Mouse (Mus musculus) T-helper 1 cell (primary cell): ENCODE results near the gene Npl.

ENCODE experiments used
- in situ Hi-C: fragments of 300-600 bp; cut with MboI, MseI; formaldehyde crosslinking; loops from one replicate; pipeline ENCODE4 v1.15.1; 2025; ENCODE audit warnings: high pct_unique_total_duplicates

Npl gene

GRCm38 (mm10) chr1:153549536-153550199 is at the start of gene Npl:
TSS of gene Npl (minus strand) at chr1:153550045.
- in situ Hi-C loops = no loop called here

- in situ Hi-C loops = no loop called here
These were observed 49.6 kb upstream of the Npl start for GRCm38 (mm10) chr1:153599302-153600045.

- in situ Hi-C loops = no loop called here
These were observed 48.9 kb upstream of the Npl start for GRCm38 (mm10) chr1:153598773-153599172.

- in situ Hi-C loops = no loop called here
These were observed 43.8 kb upstream of the Npl start for GRCm38 (mm10) chr1:153593678-153594077.

GRCm38 (mm10) chr1:153590176-153590734 is 40.4 kb upstream of the Npl start:
- in situ Hi-C loops = no loop called here

GRCm38 (mm10) chr1:153587956-153588355 is 38.1 kb upstream of the Npl start:
- in situ Hi-C loops = no loop called here

GRCm38 (mm10) chr1:153586826-153587225 is 37.0 kb upstream of the Npl start:
- in situ Hi-C loops = no loop called here

- in situ Hi-C loops = no loop called here
These were observed 35.9 kb upstream of the Npl start for GRCm38 (mm10) chr1:153585752-153586151.

GRCm38 (mm10) chr1:153583189-153583588 is 33.3 kb upstream of the Npl start:
- in situ Hi-C loops = no loop called here

GRCm38 (mm10) chr1:153574730-153575129 is 24.9 kb upstream of the Npl start:
- in situ Hi-C loops = no loop called here

- in situ Hi-C loops = no loop called here
These were observed 22.6 kb upstream of the Npl start for GRCm38 (mm10) chr1:153572271-153573043.

- in situ Hi-C loops = no loop called here
These were observed 15.9 kb upstream of the Npl start for GRCm38 (mm10) chr1:153565701-153566100.

GRCm38 (mm10) chr1:153564701-153565100 is 14.9 kb upstream of the Npl start:
- in situ Hi-C loops = no loop called here

- in situ Hi-C loops = no loop called here
These were observed 13.8 kb upstream of the Npl start for GRCm38 (mm10) chr1:153563675-153564074.

- in situ Hi-C loops = no loop called here
These were observed 11.0 kb upstream of the Npl start for GRCm38 (mm10) chr1:153560805-153561204.

- in situ Hi-C loops = loop anchor here (5.0 kb wide), 2 partner anchors 188 to 288 kb away; partner anchors contain the start of gene Rnasel
These were observed 9.9 kb upstream of the Npl start for GRCm38 (mm10) chr1:153559701-153560100.

- in situ Hi-C loops = loop anchor here (5.0 kb wide), 2 partner anchors 188 to 288 kb away; partner anchors contain the start of gene Rnasel
These were observed 9.3 kb upstream of the Npl start for GRCm38 (mm10) chr1:153559126-153559647.

- in situ Hi-C loops = loop anchor here (5.0 kb wide), 2 partner anchors 190 to 290 kb away; partner anchors contain the start of gene Rnasel
These were observed 7.1 kb upstream of the Npl start for GRCm38 (mm10) chr1:153556896-153557295.

- in situ Hi-C loops = loop anchor here (5.0 kb wide), 2 partner anchors 191 to 291 kb away; partner anchors contain the start of gene Rnasel
These were observed 6.4 kb upstream of the Npl start for GRCm38 (mm10) chr1:153556202-153556601.

- in situ Hi-C loops = no loop called here
These were observed 969 bp upstream of the Npl start for GRCm38 (mm10) chr1:153550814-153551213.

- in situ Hi-C loops = no loop called here
These were observed 2.3 kb downstream of the Npl start for GRCm38 (mm10) chr1:153547555-153547954.
